Mouse (Mus musculus): ENCODE results near the gene D1Ertd622e. TPM values are rescaled to one million over a fixed set of nuclear protein-coding genes. Genes with fewer than 3 reads are reported as not detected.

Gene D1Ertd622e
- polyA plus RNA-seq, 1 experiment: 6.1 TPM

- no peak overlapping the region for H3K4me2 ChIP-seq (ENCODE audit: low read depth)
- H3ac ChIP-seq (ENCODE audit: control insufficient read depth, insufficient read length): no peak overlapping the region
- no peaks in the 10 kb centered on the region for H3K27me3 ChIP-seq (ENCODE audit: control insufficient read depth, insufficient read depth, insufficient read length)
- no peaks in the 10 kb centered on the region for H3K79me2 ChIP-seq (ENCODE audit: control insufficient read depth, insufficient read depth)
- H3K36me3 ChIP-seq (ENCODE audit: control insufficient read depth, insufficient read depth): no peaks in the 10 kb centered on the region
- no peak for TF ChIP-seq REST (IDR thresholded peaks at IDR 0.05; ENCODE audit: insufficient read depth, insufficient read length)
- TF ChIP-seq MYOG (IDR thresholded peaks at IDR 0.05; ENCODE audit: control insufficient read depth in 1 of 3, insufficient read depth in 1 of 3, insufficient read length in 2 of 3, low read depth in 2 of 3): no peak
- no peak for TF ChIP-seq SRF (IDR thresholded peaks at IDR 0.05; ENCODE audit: control insufficient read depth, insufficient read length, low read depth)
- TF ChIP-seq CEBPB (IDR thresholded peaks at IDR 0.05; ENCODE audit: insufficient read depth, poor library complexity, severe bottlenecking): no peak
- TF ChIP-seq E2F4 (IDR thresholded peaks at IDR 0.05; ENCODE audit: insufficient read depth): no peak
- TF ChIP-seq TCF3 (IDR thresholded peaks at IDR 0.05; ENCODE audit: insufficient read length, low read depth): no peak
- no peak for TF ChIP-seq POLR2AphosphoS2 (IDR thresholded peaks at IDR 0.05; ENCODE audit: insufficient read length, low read depth)
- no peak for TF ChIP-seq MAX (IDR thresholded peaks at IDR 0.05; ENCODE audit: low read depth)
- TF ChIP-seq USF1 (IDR thresholded peaks at IDR 0.05; ENCODE audit: low read depth): no peak
- no peak overlapping the region for H3K4me3 ChIP-seq
Observed at GRCm38 (mm10) chr1:97578025-97578417, 83.9 kb downstream of the D1Ertd622e start.

GRCm38 (mm10) chr1:97577062-97578024 is 84.5 kb downstream of the D1Ertd622e start:
- Histone ChIP-seq H3K4me3 (no peak overlapping the region), H3K27me3 (ENCODE audit: control insufficient read depth, insufficient read depth, insufficient read length) (no peaks in the 10 kb centered on the region), H3K36me3 (ENCODE audit: control insufficient read depth, insufficient read depth) (no peaks in the 10 kb centered on the region), H3K79me2 (ENCODE audit: control insufficient read depth, insufficient read depth) (no peaks in the 10 kb centered on the region), H3ac (ENCODE audit: control insufficient read depth, insufficient read length) (no peak overlapping the region), H3K4me2 (ENCODE audit: low read depth) (no peak overlapping the region)
- TF ChIP-seq E2F4 (IDR thresholded peaks at IDR 0.05; ENCODE audit: insufficient read depth) (no peak), MAX (IDR thresholded peaks at IDR 0.05; ENCODE audit: low read depth) (no peak), POLR2AphosphoS2 (IDR thresholded peaks at IDR 0.05; ENCODE audit: insufficient read length, low read depth) (no peak), MYOD1 (IDR thresholded peaks at IDR 0.05; ENCODE audit: control insufficient read depth in 1 of 3, insufficient read length in 2 of 3, low read depth in 2 of 3) (no peak), SRF (IDR thresholded peaks at IDR 0.05; ENCODE audit: control insufficient read depth, insufficient read length, low read depth) (no peak), POLR2A (IDR thresholded peaks at IDR 0.05; ENCODE audit: insufficient read length, low read depth) (no peak), MYOG (IDR thresholded peaks at IDR 0.05; ENCODE audit: control insufficient read depth in 1 of 3, insufficient read depth in 1 of 3, insufficient read length in 2 of 3, low read depth in 2 of 3) (no peak), CEBPB (IDR thresholded peaks at IDR 0.05; ENCODE audit: insufficient read depth, poor library complexity, severe bottlenecking) (no peak), USF1 (IDR thresholded peaks at IDR 0.05; ENCODE audit: low read depth) (no peak), TCF3 (IDR thresholded peaks at IDR 0.05; ENCODE audit: insufficient read length, low read depth) (no peak), REST (IDR thresholded peaks at IDR 0.05; ENCODE audit: insufficient read depth, insufficient read length) (no peak), TCF12 (IDR thresholded peaks at IDR 0.05; ENCODE audit: insufficient read depth, poor library complexity, severe bottlenecking) (no peak)

GRCm38 (mm10) chr1:97576576-97576975 is 85.3 kb downstream of the D1Ertd622e start:
- H3K4me2 ChIP-seq (ENCODE audit: low read depth): no peak overlapping the region
- no peaks in the 10 kb centered on the region for H3K36me3 ChIP-seq (ENCODE audit: control insufficient read depth, insufficient read depth)
- no peak for TF ChIP-seq CEBPB (IDR thresholded peaks at IDR 0.05; ENCODE audit: insufficient read depth, poor library complexity, severe bottlenecking)
- H3ac ChIP-seq (ENCODE audit: control insufficient read depth, insufficient read length): no peak overlapping the region
- no peaks in the 10 kb centered on the region for H3K79me2 ChIP-seq (ENCODE audit: control insufficient read depth, insufficient read depth)
- H3K4me3 ChIP-seq: no peak overlapping the region
- no peaks in the 10 kb centered on the region for H3K27me3 ChIP-seq (ENCODE audit: control insufficient read depth, insufficient read depth, insufficient read length)

GRCm38 (mm10) chr1:97570814-97571213 is 91.1 kb downstream of the D1Ertd622e start:
- H3K4me2 ChIP-seq (ENCODE audit: low read depth): no peak overlapping the region
- TF ChIP-seq POLR2A (IDR thresholded peaks at IDR 0.05; ENCODE audit: insufficient read length, low read depth) (no peak), E2F4 (IDR thresholded peaks at IDR 0.05; ENCODE audit: insufficient read depth) (no peak), MAX (IDR thresholded peaks at IDR 0.05; ENCODE audit: low read depth) (no peak), SRF (IDR thresholded peaks at IDR 0.05; ENCODE audit: control insufficient read depth, insufficient read length, low read depth) (no peak), REST (IDR thresholded peaks at IDR 0.05; ENCODE audit: insufficient read depth, insufficient read length) (no peak), POLR2AphosphoS2 (IDR thresholded peaks at IDR 0.05; ENCODE audit: insufficient read length, low read depth) (no peak), TCF3 (IDR thresholded peaks at IDR 0.05; ENCODE audit: insufficient read length, low read depth) (no peak), MYOG (IDR thresholded peaks at IDR 0.05; ENCODE audit: control insufficient read depth in 1 of 3, insufficient read depth in 1 of 3, insufficient read length in 2 of 3, low read depth in 2 of 3) (no peak), CEBPB (IDR thresholded peaks at IDR 0.05; ENCODE audit: insufficient read depth, poor library complexity, severe bottlenecking) (no peak), USF1 (IDR thresholded peaks at IDR 0.05; ENCODE audit: low read depth) (no peak), MYOD1 (IDR thresholded peaks at IDR 0.05; ENCODE audit: control insufficient read depth in 1 of 3, insufficient read length in 2 of 3, low read depth in 2 of 3) (no peak), TCF12 (IDR thresholded peaks at IDR 0.05; ENCODE audit: insufficient read depth, poor library complexity, severe bottlenecking) (no peak)
- no peaks in the 10 kb centered on the region for H3K79me2 ChIP-seq (ENCODE audit: control insufficient read depth, insufficient read depth)
- H3K4me3 ChIP-seq: no peak overlapping the region
- H3ac ChIP-seq (ENCODE audit: control insufficient read depth, insufficient read length): no peak overlapping the region
- H3K36me3 ChIP-seq (ENCODE audit: control insufficient read depth, insufficient read depth): no peaks in the 10 kb centered on the region
- H3K27me3 ChIP-seq (ENCODE audit: control insufficient read depth, insufficient read depth, insufficient read length): no peaks in the 10 kb centered on the region

GRCm38 (mm10) chr1:97567956-97568355 is 93.9 kb downstream of the D1Ertd622e start:
- Histone ChIP-seq H3K4me2 (ENCODE audit: low read depth) (no peak overlapping the region), H3K27me3 (ENCODE audit: control insufficient read depth, insufficient read depth, insufficient read length) (no peaks in the 10 kb centered on the region), H3ac (ENCODE audit: control insufficient read depth, insufficient read length) (no peak overlapping the region), H3K4me3 (no peak overlapping the region), H3K79me2 (ENCODE audit: control insufficient read depth, insufficient read depth) (no peaks in the 10 kb centered on the region), H3K36me3 (ENCODE audit: control insufficient read depth, insufficient read depth) (no peaks in the 10 kb centered on the region)
- no peak for TF ChIP-seq MYOD1 (IDR thresholded peaks at IDR 0.05; ENCODE audit: control insufficient read depth in 1 of 3, insufficient read length in 2 of 3, low read depth in 2 of 3)
- TF ChIP-seq CEBPB (IDR thresholded peaks at IDR 0.05; ENCODE audit: insufficient read depth, poor library complexity, severe bottlenecking): no peak
- TF ChIP-seq MYOG (IDR thresholded peaks at IDR 0.05; ENCODE audit: control insufficient read depth in 1 of 3, insufficient read depth in 1 of 3, insufficient read length in 2 of 3, low read depth in 2 of 3): no peak
- TF ChIP-seq SRF (IDR thresholded peaks at IDR 0.05; ENCODE audit: control insufficient read depth, insufficient read length, low read depth): no peak
- TF ChIP-seq POLR2A (IDR thresholded peaks at IDR 0.05; ENCODE audit: insufficient read length, low read depth): no peak
- no peak for TF ChIP-seq USF1 (IDR thresholded peaks at IDR 0.05; ENCODE audit: low read depth)
- TF ChIP-seq REST (IDR thresholded peaks at IDR 0.05; ENCODE audit: insufficient read depth, insufficient read length): no peak
- no peak for TF ChIP-seq E2F4 (IDR thresholded peaks at IDR 0.05; ENCODE audit: insufficient read depth)
- TF ChIP-seq TCF12 (IDR thresholded peaks at IDR 0.05; ENCODE audit: insufficient read depth, poor library complexity, severe bottlenecking): no peak
- TF ChIP-seq MAX (IDR thresholded peaks at IDR 0.05; ENCODE audit: low read depth): no peak
- TF ChIP-seq POLR2AphosphoS2 (IDR thresholded peaks at IDR 0.05; ENCODE audit: insufficient read length, low read depth): no peak
- no peak for TF ChIP-seq TCF3 (IDR thresholded peaks at IDR 0.05; ENCODE audit: insufficient read length, low read depth)
